Mouse (Mus musculus) stomach, postnatal 0 days (tissue): ENCODE measurements around the gene Hdc.

ENCODE experiments used
- CTCF ChIP-seq: IDR thresholded peaks from 2 replicates; pipeline ENCODE4 v1.5.1; 2016; ENCODE audit warnings: antibody characterized with exemption, low read depth, mild to moderate bottlenecking, moderate library complexity
- EP300 ChIP-seq: optimal IDR thresholded peaks from 2 replicates; pipeline ENCODE3; 2016; ENCODE audit warnings: antibody characterized with exemption

- no peak for TF ChIP-seq CTCF
- no peak for TF ChIP-seq EP300
Observed at GRCm38 (mm10) chr2:126577362-126577761, 41.7 kb downstream of the Hdc start.
